Mouse (Mus musculus) embryonic facial prominence, embryonic 10.5 days (tissue): ENCODE measurements around the gene Dtd2. TPM values are rescaled to one million over a fixed set of nuclear protein-coding genes. Genes with fewer than 3 reads are reported as not detected.
A peak's percentile ranks its signal among the peaks of the same experiment; 100 is the strongest.

Experiments
- DNase-seq: peaks from one replicate; pipeline ENCODE4 v3.0.0-alpha.2; 2017; ENCODE audit warnings: low spot score
- H3K27ac ChIP-seq: fragments of 300-500 bp; sonication (generic); replicated peaks from 2 replicates; pipeline ENCODE4 v1.5.1; 2016; ENCODE audit warnings: mild to moderate bottlenecking
- H3K27me3 ChIP-seq: fragments of 300-500 bp; sonication (generic); replicated peaks from 2 replicates; pipeline ENCODE4 v1.6.1; 2016; ENCODE audit warnings: low read depth, mild to moderate bottlenecking; ENCODE audit not compliant: poor library complexity, severe bottlenecking
- H3K36me3 ChIP-seq: fragments of 300-500 bp; sonication (generic); replicated peaks from 2 replicates; pipeline ENCODE4 v1.6.1; 2016; ENCODE audit warnings: mild to moderate bottlenecking, moderate library complexity
- H3K4me1 ChIP-seq: fragments of 300-500 bp; sonication (generic); 2 replicates; pipeline ENCODE4 v1.6.1; 2016
- H3K4me3 ChIP-seq: fragments of 300-500 bp; sonication (generic); 2 replicates; pipeline ENCODE4 v1.5.1; 2016; ENCODE audit warnings: mild to moderate bottlenecking, moderate library complexity
- H3K9me3 ChIP-seq: fragments of 300-500 bp; sonication (generic); 2 replicates; pipeline ENCODE4 v1.6.1; 2016; ENCODE audit warnings: mild to moderate bottlenecking
- WGBS: fragments of 180-500 bp; shearing (Covaris S2); methylation state at CpG from one replicate; pipeline ENCODE4 v1.1.7; 2016; 5-methylcytosine and 5-hydroxymethylcytosine counted together
- polyA plus RNA-seq: library from polyadenylated mRNA; unstranded; fragments of >200 nt; fragmentation: Nextera tagmentation; extraction: Ambion mirVana; gene quantifications from 2 replicates; pipeline ENCODE4 v1.2.1, GENCODE M21; 2016

Dtd2 gene
- polyA plus RNA-seq, 1 experiment from 2014 or later = 24.3 TPM

GRCm38 (mm10) chr12:51974381-51974780, 31.9 kb downstream of the Dtd2 start:
- Histone ChIP-seq H3K4me3 (no peak overlapping the region), H3K27ac (no peak overlapping the region), H3K27me3 (no peaks in the 10 kb centered on the region), H3K4me1 (peaks cover 11% of the 10 kb centered on the region), H3K36me3 (no peaks in the 10 kb centered on the region), H3K9me3 (no peaks in the 10 kb centered on the region; the same call in 1 of the 2 replicates)
- DNase-seq = no peak
- 92% methylated on average over 1 of the region's 1 CpGs for WGBS

- Histone ChIP-seq H3K27ac (no peak overlapping the region), H3K9me3 (no peaks in the 10 kb centered on the region; the same call in 1 of the 2 replicates), H3K4me1 (peaks cover 11% of the 10 kb centered on the region), H3K36me3 (no peaks in the 10 kb centered on the region), H3K4me3 (no peak overlapping the region), H3K27me3 (no peaks in the 10 kb centered on the region)
- DNase-seq = no peak
- WGBS = 94% methylated on average over 5 of the region's 5 CpGs
Measured at GRCm38 (mm10) chr12:51972269-51973065, 33.8 kb downstream of the Dtd2 start.

- peaks cover 11% of the 10 kb centered on the region for H3K4me1 ChIP-seq
- H3K9me3 ChIP-seq = no peaks in the 10 kb centered on the region; the same call in 1 of the 2 replicates
- 1% methylated on average over 53 of the region's 53 CpGs for WGBS
- DNase-seq = peak; percentile 93
- peak within 1 kb of the TSS; percentile 89 for H3K27ac ChIP-seq
- peak within 1 kb of the TSS; percentile 98 for H3K4me3 ChIP-seq
- no peaks in the 10 kb centered on the region for H3K36me3 ChIP-seq
- no peaks in the 10 kb centered on the region for H3K27me3 ChIP-seq
Measured at GRCm38 (mm10) chr12:51971070-51971664, 35.1 kb downstream of the Dtd2 start, which contains the start of gene Heatr5a. TSS of gene Heatr5a (minus strand) at chr12:51971321.

GRCm38 (mm10) chr12:51970352-51971069, 35.8 kb downstream of the Dtd2 start:
- Histone ChIP-seq H3K4me1 (peaks cover 11% of the 10 kb centered on the region), H3K9me3 (no peaks in the 10 kb centered on the region; the same call in 1 of the 2 replicates), H3K27ac (peak overlapping the region; percentile 89), H3K36me3 (no peaks in the 10 kb centered on the region), H3K4me3 (peak overlapping the region; percentile 98), H3K27me3 (no peaks in the 10 kb centered on the region)
- 1% methylated on average over 35 of the region's 35 CpGs for WGBS
- no peak for DNase-seq

GRCm38 (mm10) chr12:51969876-51970275, 36.4 kb downstream of the Dtd2 start:
- H3K4me3 ChIP-seq = peak overlapping the region; percentile 98
- no peaks in the 10 kb centered on the region; the same call in 1 of the 2 replicates for H3K9me3 ChIP-seq
- DNase-seq = no peak
- WGBS = 24% methylated on average over 7 of the region's 7 CpGs
- H3K4me1 ChIP-seq = peaks cover 11% of the 10 kb centered on the region
- H3K27ac ChIP-seq = no peak overlapping the region
- no peaks in the 10 kb centered on the region for H3K27me3 ChIP-seq
- H3K36me3 ChIP-seq = no peaks in the 10 kb centered on the region

GRCm38 (mm10) chr12:51969092-51969491, 37.2 kb downstream of the Dtd2 start:
- no peak overlapping the region for H3K4me3 ChIP-seq
- H3K4me1 ChIP-seq = peaks cover 11% of the 10 kb centered on the region
- 95% methylated on average over 2 of the region's 2 CpGs for WGBS
- H3K27me3 ChIP-seq = no peaks in the 10 kb centered on the region
- no peak overlapping the region for H3K27ac ChIP-seq
- DNase-seq = no peak
- no peaks in the 10 kb centered on the region; the same call in 1 of the 2 replicates for H3K9me3 ChIP-seq
- H3K36me3 ChIP-seq = no peaks in the 10 kb centered on the region

GRCm38 (mm10) chr12:51967915-51968595, 38.2 kb downstream of the Dtd2 start:
- no peaks in the 10 kb centered on the region; the same call in 1 of the 2 replicates for H3K9me3 ChIP-seq
- no peak overlapping the region for H3K27ac ChIP-seq
- 84% methylated on average over 9 of the region's 9 CpGs for WGBS
- H3K4me3 ChIP-seq = no peak overlapping the region
- no peak for DNase-seq
- no peaks in the 10 kb centered on the region for H3K36me3 ChIP-seq
- H3K27me3 ChIP-seq = no peaks in the 10 kb centered on the region
- H3K4me1 ChIP-seq = peaks cover 11% of the 10 kb centered on the region

GRCm38 (mm10) chr12:51957626-51958025, 48.7 kb downstream of the Dtd2 start:
- H3K9me3 ChIP-seq = no peaks in the 10 kb centered on the region
- H3K27ac ChIP-seq = no peak overlapping the region
- peaks cover 71% of the 10 kb centered on the region for H3K36me3 ChIP-seq
- no peaks in the 10 kb centered on the region for H3K4me1 ChIP-seq
- H3K4me3 ChIP-seq = no peak overlapping the region
- no peaks in the 10 kb centered on the region for H3K27me3 ChIP-seq
- 89% methylated on average over 6 of the region's 6 CpGs for WGBS
- no peak for DNase-seq

- H3K27ac ChIP-seq = no peak overlapping the region
- H3K4me1 ChIP-seq = no peaks in the 10 kb centered on the region
- H3K4me3 ChIP-seq = no peak overlapping the region
- 0 out of 2 replicates have a peak, but pooled peaks cover 4% of the 10 kb centered on the region for H3K9me3 ChIP-seq
- H3K36me3 ChIP-seq = peaks cover 90% of the 10 kb centered on the region
- no peak for DNase-seq
- no peaks in the 10 kb centered on the region for H3K27me3 ChIP-seq
- WGBS = 87% methylated on average over 10 of the region's 10 CpGs
Measured at GRCm38 (mm10) chr12:51952309-51952708, 54.0 kb downstream of the Dtd2 start.

GRCm38 (mm10) chr12:51947498-51947945, 58.8 kb downstream of the Dtd2 start:
- Histone ChIP-seq H3K4me3 (no peak overlapping the region), H3K4me1 (no peaks in the 10 kb centered on the region), H3K27me3 (no peaks in the 10 kb centered on the region), H3K27ac (no peak overlapping the region), H3K9me3 (0 out of 2 replicates have a peak, but pooled peaks cover 4% of the 10 kb centered on the region), H3K36me3 (peaks cover 75% of the 10 kb centered on the region)
- WGBS = 86% methylated on average over 10 of the region's 10 CpGs
- no peak for DNase-seq

- Histone ChIP-seq H3K27ac (no peak overlapping the region), H3K9me3 (0 out of 2 replicates have a peak, but pooled peaks cover 4% of the 10 kb centered on the region), H3K4me3 (no peak overlapping the region), H3K4me1 (no peaks in the 10 kb centered on the region), H3K36me3 (peaks cover 60% of the 10 kb centered on the region), H3K27me3 (no peaks in the 10 kb centered on the region)
- DNase-seq = no peak
- 84% methylated on average over 9 of the region's 9 CpGs for WGBS
Measured at GRCm38 (mm10) chr12:51945331-51945730, 61.0 kb downstream of the Dtd2 start.

GRCm38 (mm10) chr12:51939848-51940247, 66.5 kb downstream of the Dtd2 start:
- no peak for DNase-seq
- no peaks in the 10 kb centered on the region for H3K27me3 ChIP-seq
- no peak overlapping the region for H3K4me3 ChIP-seq
- WGBS = 92% methylated on average over 4 of the region's 4 CpGs
- no peaks in the 10 kb centered on the region for H3K4me1 ChIP-seq
- no peak overlapping the region for H3K27ac ChIP-seq
- peaks cover 56% of the 10 kb centered on the region for H3K36me3 ChIP-seq
- H3K9me3 ChIP-seq = no peaks in the 10 kb centered on the region
